In genomic region chr3:37882417-37882816, GRCm38 (mm10) we compare ENCODE assay signal across 13 mouse cellular contexts.
DNase-seq lines count a peak whose midpoint lies in the region; ATAC-seq and TF ChIP-seq lines count a peak whose summit lies in the region.
"Had no signal": no experiment of that assay in that cellular context is flagged by ENCODE, and none has a peak within 500 bp of the region (broad histone marks: within the 10 kb centered on the region; RNA-seq: fewer than 3 reads in every experiment).

No protein-coding gene starts in this region.

- no peak overlapping the region for H3K4me2 ChIP-seq in liver, postnatal 0 days (ENCODE audit: low read depth, low read length)
- H3K4me2 ChIP-seq: limb, embryonic 13.5 days had no signal

- no peak for TF ChIP-seq EP300 in liver, postnatal 0 days (IDR thresholded peaks at IDR 0.05; ENCODE audit: low read depth)

- no peak for TF ChIP-seq CTCF in gastrocnemius, adult 2 months (IDR thresholded peaks at IDR 0.05)
- TF ChIP-seq CTCF in liver, adult 2 months (IDR thresholded peaks at IDR 0.05; ENCODE audit: low read depth, low read length): no peak
- TF ChIP-seq CTCF in liver, postnatal 0 days (IDR thresholded peaks at IDR 0.05; ENCODE audit: low read depth): no peak

- intact Hi-C loops in gastrocnemius, adult 2 months (cut with DNase I): no loop called here
- intact Hi-C loops in heart, postnatal 14 days (cut with DNase I): no loop called here

- H3K27ac ChIP-seq in gastrocnemius, adult 2 months: peak overlapping the region; percentile 57
- H3K27ac ChIP-seq in liver, adult 2 months (replicated peaks; ENCODE audit: insufficient read depth, low read depth, low read length): no peak overlapping the region
- no peak overlapping the region for H3K27ac ChIP-seq in liver, postnatal 0 days (ENCODE audit: low read depth)
- H3K27ac ChIP-seq: limb, embryonic 13.5 days; macrophage had no signal

- H3K9ac ChIP-seq in liver, adult 2 months (ENCODE audit: low read depth, low read length): no peak overlapping the region
- H3K9ac ChIP-seq in liver, postnatal 0 days (replicated peaks): no peak overlapping the region
- H3K9ac ChIP-seq: limb, embryonic 13.5 days had no signal

- H3K36me3 ChIP-seq in liver, adult 2 months (ENCODE audit: control insufficient read depth, insufficient read depth, low read length): no peaks in the 10 kb centered on the region
- H3K36me3 ChIP-seq in liver, postnatal 0 days (replicated peaks; ENCODE audit: insufficient read depth, low read length): no peaks in the 10 kb centered on the region
- H3K36me3 ChIP-seq: limb, embryonic 13.5 days had no signal

- H3K4me1 ChIP-seq in liver, adult 2 months (ENCODE audit: control insufficient read depth, insufficient read depth, low read length): no peaks in the 10 kb centered on the region
- no peaks in the 10 kb centered on the region for H3K4me1 ChIP-seq in liver, postnatal 0 days (ENCODE audit: insufficient read depth)
- H3K4me1 ChIP-seq: limb, embryonic 13.5 days had no signal

- no peaks in the 10 kb centered on the region for H3K27me3 ChIP-seq in liver, adult 2 months (ENCODE audit: control insufficient read depth, insufficient read depth, low read length)
- no peaks in the 10 kb centered on the region for H3K27me3 ChIP-seq in liver, postnatal 0 days (ENCODE audit: insufficient read depth, low read length)
- H3K27me3 ChIP-seq: limb, embryonic 13.5 days had no signal

- no peak overlapping the region for H3K4me3 ChIP-seq in gastrocnemius, adult 2 months
- no peak overlapping the region for H3K4me3 ChIP-seq in liver, adult 2 months (ENCODE audit: insufficient read depth, low read depth, low read length)
- no peak overlapping the region for H3K4me3 ChIP-seq in liver, postnatal 0 days (ENCODE audit: low read depth, low read length)
- H3K4me3 ChIP-seq: limb, embryonic 13.5 days; myocyte had no signal

- H3K9me3 ChIP-seq in liver, postnatal 0 days (ENCODE audit: low read length): no peaks in the 10 kb centered on the region
- H3K9me3 ChIP-seq: limb, embryonic 13.5 days had no signal

- no peak for TF ChIP-seq POLR2A in liver, adult 2 months (IDR thresholded peaks at IDR 0.05; ENCODE audit: extremely low read depth, insufficient read depth, low read length)

- WGBS in liver, adult 2 months: 77% methylated on average over 5 of the region's 5 CpGs
- 72% methylated on average over 5 of the region's 5 CpGs for WGBS in liver, postnatal 0 days (ENCODE audit: insufficient replicate concordance)

- peak; percentile 46 for DNase-seq in gastrocnemius, adult 2 months
- no peak for DNase-seq in gastrocnemius, postnatal 10 days
- DNase-seq in liver, adult 2 months (ENCODE audit: extremely low read depth, low read depth, low spot score): peak; percentile 26
- DNase-seq in liver, postnatal 0 days: no peak
- peak; percentile 61 for DNase-seq in brain, adult 2 months (ENCODE audit: low read depth, low spot score)
- DNase-seq in heart, postnatal 14 days: peak; percentile 29 to 38
- DNase-seq in spleen, postnatal 14 days (ENCODE audit: low spot score in 2 of 2): no peak
- DNase-seq in thymus, postnatal 4 days: no peak

- no peaks in the 10 kb centered on the region for H3K79me2 ChIP-seq in liver, adult 2 months (ENCODE audit: control insufficient read depth, insufficient read depth, low read length)

- ATAC-seq in liver, postnatal 0 days: no peak
- ATAC-seq: CD4-positive, CD25-positive, alpha-beta regulatory T cell, adult 4 months; intestine, postnatal 0 days had no signal

Comparison
In these comparisons a context has a peak if more than half of its experiments do, and no peak if none do; other contexts are left out.
1. DNase-seq: peak in gastrocnemius, adult 2 months (single experiment), liver, adult 2 months (single experiment), brain, adult 2 months (single experiment) and heart, postnatal 14 days (2 of 2); none in gastrocnemius, postnatal 10 days (single experiment), liver, postnatal 0 days (single experiment), spleen, postnatal 14 days (0 of 2) and thymus, postnatal 4 days (single experiment).